Comparison of ENCODE assay signal across 9 mouse cellular contexts in the genomic region with DNA sequence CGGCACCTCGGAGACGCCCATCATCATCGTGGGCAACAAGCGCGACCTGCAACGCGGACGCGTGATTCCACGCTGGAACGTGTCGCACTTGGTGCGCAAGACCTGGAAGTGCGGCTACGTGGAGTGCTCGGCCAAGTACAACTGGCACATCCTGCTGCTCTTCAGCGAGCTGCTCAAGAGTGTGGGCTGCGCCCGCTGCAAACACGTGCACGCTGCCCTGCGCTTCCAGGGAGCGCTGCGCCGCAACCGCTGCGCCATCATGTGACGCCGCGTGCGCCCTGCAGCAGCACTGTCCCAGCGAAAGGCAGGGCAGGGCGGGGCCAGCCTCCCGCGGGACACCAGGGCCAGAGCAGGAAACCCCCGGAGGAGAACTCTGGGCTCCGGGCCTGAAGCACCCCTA. TPM values are rescaled to one million over a fixed set of nuclear protein-coding genes. Genes with fewer than 3 reads are reported as not detected.
A peak's percentile ranks its signal among the peaks of the same experiment; 100 is the strongest.
DNase-seq lines count a peak whose midpoint lies in the region; ATAC-seq lines count a peak whose summit lies in the region.
"Had no signal": no experiment of that assay in that cellular context is flagged by ENCODE, and none has a peak within 500 bp of the region (broad histone marks: within the 10 kb centered on the region; RNA-seq: fewer than 3 reads in every experiment).

No protein-coding gene starts in this region.

- no peak overlapping the region for H3K4me3 ChIP-seq in heart, embryonic 14.5 days (ENCODE audit: control insufficient read depth in 1 of 2, insufficient read depth in 1 of 2, low read depth in 1 of 2, low read length in 2 of 2)
- H3K4me3 ChIP-seq in hindbrain, embryonic 11.5 days (ENCODE audit: low read depth, low read length): no peak overlapping the region; the same call in 1 of the 2 replicates
- H3K4me3 ChIP-seq in liver, embryonic 11.5 days (ENCODE audit: low read depth, low read length): no peak overlapping the region

- H3K27ac ChIP-seq in heart, embryonic 14.5 days (replicated peaks in 1 of 2; ENCODE audit: control insufficient read depth in 1 of 2, insufficient read depth in 1 of 2, low read depth in 2 of 2, low read length in 2 of 2): no peak overlapping the region
- H3K27ac ChIP-seq in hindbrain, embryonic 11.5 days (ENCODE audit: low read depth, low read length): no peak overlapping the region
- H3K27ac ChIP-seq in liver, embryonic 11.5 days (ENCODE audit: low read depth, low read length): no peak overlapping the region

- H3K9ac ChIP-seq in heart, embryonic 14.5 days (ENCODE audit: low read length): no peak overlapping the region
- no peak overlapping the region for H3K9ac ChIP-seq in hindbrain, embryonic 11.5 days (ENCODE audit: low read depth, low read length)
- no peak overlapping the region for H3K9ac ChIP-seq in liver, embryonic 11.5 days (ENCODE audit: low read depth, low read length)

- WGBS in heart, embryonic 14.5 days: 5% methylated on average over 38 of the region's 38 CpGs
- 9% methylated on average over 38 of the region's 38 CpGs for WGBS in hindbrain, embryonic 11.5 days
- 6% methylated on average over 38 of the region's 38 CpGs for WGBS in liver, embryonic 11.5 days

- no peak for ATAC-seq in heart, embryonic 14.5 days (ENCODE audit: insufficient number of reproducible peaks, insufficient read depth, low FRiP score, low read depth)
- peak; percentile 71 for ATAC-seq in hindbrain, embryonic 11.5 days (ENCODE audit: low FRiP score)
- no peak for ATAC-seq in liver, embryonic 11.5 days (replicated peaks; ENCODE audit: low FRiP score)
- ATAC-seq: Patski had no signal

- H3K4me1 ChIP-seq in heart, embryonic 14.5 days (ENCODE audit: control insufficient read depth in 2 of 2, insufficient read depth in 2 of 2, low read length in 2 of 2): peaks cover 2 to 6% of the 10 kb centered on the region in 2 experiments; a peak in 2 of 4 replicates
- no peaks in the 10 kb centered on the region; the same call in 1 of the 2 replicates for H3K4me1 ChIP-seq in hindbrain, embryonic 11.5 days (replicated peaks; ENCODE audit: control insufficient read depth, insufficient read depth, low read length)
- no peaks in the 10 kb centered on the region for H3K4me1 ChIP-seq in liver, embryonic 11.5 days (replicated peaks; ENCODE audit: control insufficient read depth, insufficient read depth, low read length)

- no peak for DNase-seq in heart, adult 9 months (ENCODE audit: low spot score in 2 of 2)
- DNase-seq in cerebellum, postnatal 36 days: peak; percentile 44
- peak; percentile 57 for DNase-seq in hindbrain, embryonic 11.5 days (ENCODE audit: low spot score)
- no peak for DNase-seq in liver, embryonic 11.5 days (ENCODE audit: low spot score)
- DNase-seq in right cerebral cortex, postnatal 14 days: peak; percentile 73
- DNase-seq in natural killer cell, adult 2 months (ENCODE audit: low spot score in 2 of 2): no peak
- DNase-seq in spleen, postnatal 14 days (ENCODE audit: low spot score in 2 of 2): no peak

- peak overlapping the region; percentile 44 for H3K4me2 ChIP-seq in heart, embryonic 14.5 days (ENCODE audit: low read length)
- peak overlapping the region; percentile 28 for H3K4me2 ChIP-seq in hindbrain, embryonic 11.5 days (replicated peaks; ENCODE audit: low read depth, low read length)
- H3K4me2 ChIP-seq in liver, embryonic 11.5 days: peak overlapping the region; percentile 33; the same call in 1 of the 2 replicates

- H3K27me3 ChIP-seq in heart, embryonic 14.5 days (ENCODE audit: control insufficient read depth, insufficient read depth, low read length): peaks cover 39% of the 10 kb centered on the region
- peaks cover 18% of the 10 kb centered on the region for H3K27me3 ChIP-seq in hindbrain, embryonic 11.5 days (ENCODE audit: control insufficient read depth, insufficient read depth, low read length)
- peaks cover 38% of the 10 kb centered on the region for H3K27me3 ChIP-seq in liver, embryonic 11.5 days (replicated peaks; ENCODE audit: control insufficient read depth, insufficient read depth, low read length)
- H3K27me3 ChIP-seq: Patski had no signal

- H3K36me3 ChIP-seq in heart, embryonic 14.5 days (ENCODE audit: control insufficient read depth, insufficient read depth, low read length): no peaks in the 10 kb centered on the region
- H3K36me3 ChIP-seq in hindbrain, embryonic 11.5 days (ENCODE audit: control insufficient read depth, insufficient read depth, low read length): no peaks in the 10 kb centered on the region
- H3K36me3 ChIP-seq in liver, embryonic 11.5 days (ENCODE audit: control insufficient read depth, insufficient read depth, low read length): no peaks in the 10 kb centered on the region

- H3K9me3 ChIP-seq in heart, embryonic 14.5 days (ENCODE audit: control insufficient read depth, low read length): no peaks in the 10 kb centered on the region
- no peaks in the 10 kb centered on the region for H3K9me3 ChIP-seq in hindbrain, embryonic 11.5 days (ENCODE audit: control insufficient read depth, low read length)
- H3K9me3 ChIP-seq in liver, embryonic 11.5 days (ENCODE audit: control insufficient read depth, low read length): no peaks in the 10 kb centered on the region

RNA-seq across cellular contexts. Expression of a gene that starts 9.6 kb away (rescaled TPM):
- polyA plus RNA-seq in heart, embryonic 14.5 days (2014; fragmentation: Nextera tagmentation; extraction: Ambion mirVana): 4.6 and 5.9 TPM in 2 replicates
- polyA plus RNA-seq in hindbrain, embryonic 11.5 days (2014; fragmentation: Nextera tagmentation; extraction: Ambion mirVana): 4.2 TPM in 2 replicates
- polyA plus RNA-seq in liver, embryonic 11.5 days (2014; fragmentation: Nextera tagmentation; extraction: Ambion mirVana): 0.40 and 1.5 TPM in 2 replicates

RNA-seq across cellular contexts. Expression of a gene that starts 10.7 kb away (rescaled TPM):
- polyA plus RNA-seq in heart, embryonic 14.5 days (2014; fragmentation: Nextera tagmentation; extraction: Ambion mirVana): 0.09 TPM in 1 of 2 replicates, not detected in the other
- polyA plus RNA-seq in hindbrain, embryonic 11.5 days (2014; fragmentation: Nextera tagmentation; extraction: Ambion mirVana): 0.19 and 0.43 TPM in 2 replicates
- not detected in 2 replicates for polyA plus RNA-seq in liver, embryonic 11.5 days (2014; fragmentation: Nextera tagmentation; extraction: Ambion mirVana)
- polyA plus RNA-seq: Patski had no signal

RNA-seq across cellular contexts. Expression of a gene that starts 18.9 kb away (rescaled TPM):
- 1.4 and 1.8 TPM in 2 replicates for polyA plus RNA-seq in heart, embryonic 14.5 days (2014; fragmentation: Nextera tagmentation; extraction: Ambion mirVana)
- 0.80 and 0.83 TPM in 2 replicates for polyA plus RNA-seq in hindbrain, embryonic 11.5 days (2014; fragmentation: Nextera tagmentation; extraction: Ambion mirVana)
- polyA plus RNA-seq in liver, embryonic 11.5 days (2014; fragmentation: Nextera tagmentation; extraction: Ambion mirVana): 0.49 and 0.82 TPM in 2 replicates

RNA-seq across cellular contexts. Expression of a gene that starts 44.3 kb away (rescaled TPM):
- polyA plus RNA-seq in heart, embryonic 14.5 days (2014; fragmentation: Nextera tagmentation; extraction: Ambion mirVana): 3.7 and 4.0 TPM in 2 replicates
- polyA plus RNA-seq in hindbrain, embryonic 11.5 days (2014; fragmentation: Nextera tagmentation; extraction: Ambion mirVana): 2.8 and 3.1 TPM in 2 replicates
- polyA plus RNA-seq in liver, embryonic 11.5 days (2014; fragmentation: Nextera tagmentation; extraction: Ambion mirVana): 0.71 and 0.88 TPM in 2 replicates

RNA-seq across cellular contexts. Expression of a gene that starts 54.3 kb away (rescaled TPM):
- polyA plus RNA-seq in heart, embryonic 14.5 days (2014; fragmentation: Nextera tagmentation; extraction: Ambion mirVana): 10.8 and 12.8 TPM in 2 replicates
- polyA plus RNA-seq in hindbrain, embryonic 11.5 days (2014; fragmentation: Nextera tagmentation; extraction: Ambion mirVana): 7.3 and 26.6 TPM in 2 replicates
- polyA plus RNA-seq in liver, embryonic 11.5 days (2014; fragmentation: Nextera tagmentation; extraction: Ambion mirVana): 6.0 and 6.6 TPM in 2 replicates

Comparison
In these comparisons a context has a peak if more than half of its experiments do, and no peak if none do; other contexts are left out.
1. DNase-seq: peak in cerebellum, postnatal 36 days (2 of 2), hindbrain, embryonic 11.5 days (single experiment) and right cerebral cortex, postnatal 14 days (single experiment); none in heart, adult 9 months (0 of 2), liver, embryonic 11.5 days (single experiment), natural killer cell, adult 2 months (0 of 2) and spleen, postnatal 14 days (0 of 2).
2. Peak in every context shown above with its lines, with median percentiles within 50 percentile points of each other: H3K4me2 ChIP-seq.